Mouse (Mus musculus) left cerebral cortex, postnatal 14 days (tissue): ENCODE results near the gene Serping1. TPM values are rescaled to one million over a fixed set of nuclear protein-coding genes. Genes with fewer than 3 reads are reported as not detected.
"Not testable (repeated sequence)": the region's sequence is repeated elsewhere in the genome, so short reads cannot be mapped to it uniquely, and the experiment has no call there.

Source experiments
- DNase-seq, 2 experiments: peaks; one replicate each; pipeline ENCODE4 v3.0.0; 2021 to 2022; ENCODE audit warnings: low spot score in 2 of 2, mixed read lengths in 1 of 2
- intact Hi-C: fragments of 180-260 bp; cut with DNase I; formaldehyde crosslinking; loops from one replicate; pipeline ENCODE4 v1.15.1; 2025
- total RNA-seq, 2 experiments: library from RNA; stranded (reverse); gene quantifications; 2 replicates each; pipeline ENCODE4 v1.2.3; 2021

Gene Serping1
- total RNA-seq, 2 experiments from 2014 or later = 5.9 to 6.8 TPM

DNA sequence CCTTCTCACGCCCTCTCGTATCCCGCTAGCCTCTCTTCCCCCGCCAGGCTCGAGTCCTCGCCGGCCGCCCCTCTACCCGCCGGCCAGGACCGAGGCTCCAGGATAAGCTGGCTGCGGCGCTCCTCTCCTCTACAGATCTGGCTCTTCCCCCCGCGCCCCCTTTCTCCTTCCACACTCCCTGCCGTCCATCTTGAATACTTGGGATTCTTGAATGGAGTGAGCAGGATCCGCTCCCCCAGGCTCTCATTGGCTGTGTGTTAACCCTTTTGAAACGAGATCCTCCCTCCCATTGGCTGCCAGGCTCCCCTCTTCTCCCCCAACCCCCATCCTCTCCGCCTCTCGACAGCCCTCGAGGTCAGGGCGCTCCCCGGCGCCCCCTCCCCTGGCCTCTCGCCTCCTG, 31.7 kb downstream of the Serping1 start, which contains the start of gene Gm19426:
Gene Gm19426 (minus strand): TSS at position 95 of the 400 bp plus-strand sequence.
- DNase-seq = peak; percentile 80 to 86
- intact Hi-C loops = loop anchor here (2.0 kb wide), 1 partner anchor 55 kb away; the partner anchor contains the start of gene Ube2l6

DNA sequence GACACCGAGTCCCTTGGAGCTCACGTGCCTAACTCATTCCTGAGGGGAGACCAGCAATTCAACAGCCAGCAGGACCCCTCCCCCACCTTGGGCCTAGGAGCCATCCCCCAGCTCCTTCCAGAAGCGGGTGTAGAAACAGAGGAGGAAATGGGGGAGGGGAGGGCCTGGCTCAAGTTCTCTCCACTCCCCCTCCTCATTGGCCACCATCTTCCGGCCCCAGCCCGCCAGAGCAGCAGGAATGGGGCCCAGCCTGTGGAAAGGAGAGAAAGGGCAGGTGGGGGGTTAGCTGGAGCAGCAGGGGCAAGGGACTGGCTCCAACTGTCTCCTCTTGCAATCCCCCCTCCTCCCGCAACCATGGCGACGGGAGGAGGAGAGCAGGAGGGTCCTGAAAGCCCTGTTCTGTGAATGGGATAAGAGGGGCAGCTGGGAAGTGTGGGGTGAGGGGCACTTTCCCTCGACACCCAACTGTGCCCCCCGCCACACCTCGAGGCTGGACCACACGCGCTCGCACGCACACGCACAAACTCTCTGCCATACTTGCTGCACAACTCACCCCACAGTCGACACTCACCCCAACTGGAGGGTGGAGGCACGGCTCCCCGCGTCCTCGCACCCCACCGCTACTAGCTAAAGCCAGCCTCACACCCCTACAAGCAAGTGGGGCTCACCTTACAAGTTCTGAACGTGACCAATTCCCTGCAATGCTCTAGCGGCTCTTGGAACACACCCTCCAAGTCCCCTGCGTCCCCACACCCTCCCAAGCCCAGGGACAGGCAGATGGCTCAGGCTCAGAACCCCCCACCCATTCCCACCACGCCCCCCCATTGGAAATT, 32.6 kb downstream of the Serping1 start:
- intact Hi-C loops = loop anchor here (2.0 kb wide), 1 partner anchor 56 kb away; the partner anchor contains the start of gene Ube2l6
- DNase-seq = no peak

DNA sequence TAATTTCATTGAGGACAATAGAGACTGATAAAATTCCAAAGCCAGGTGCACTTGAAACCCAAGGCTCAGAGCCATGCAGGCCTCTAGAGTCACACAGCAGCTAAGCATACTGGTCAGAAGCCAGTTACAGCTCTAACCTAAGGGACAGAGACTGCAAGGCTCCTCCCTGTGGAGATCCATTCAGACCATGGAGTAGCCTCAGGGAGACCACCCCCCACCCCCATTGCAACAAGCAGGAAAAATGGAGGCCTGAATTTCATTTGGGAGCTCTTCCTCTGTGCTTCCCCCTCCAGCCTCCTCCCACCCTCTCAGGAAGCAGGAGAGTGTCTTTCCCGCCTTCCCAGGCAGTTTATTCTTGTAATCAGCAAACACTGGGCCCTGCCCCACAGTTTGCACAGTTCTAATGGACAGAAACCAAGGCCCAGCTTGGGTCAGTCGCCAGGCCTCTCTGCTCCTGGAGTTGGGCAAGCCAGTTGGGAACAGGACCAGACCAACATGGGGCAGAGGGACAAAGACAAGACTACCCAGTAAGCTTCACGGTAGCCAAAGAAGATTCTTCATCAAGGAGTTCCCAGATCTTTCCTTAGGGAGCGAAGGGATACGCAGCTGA, 33.3 kb downstream of the Serping1 start:
- intact Hi-C loops = loop anchor here (2.0 kb wide), 2 partner anchors 17 to 57 kb away; partner anchors contain the start of gene Ube2l6
- no peak for DNase-seq

DNA sequence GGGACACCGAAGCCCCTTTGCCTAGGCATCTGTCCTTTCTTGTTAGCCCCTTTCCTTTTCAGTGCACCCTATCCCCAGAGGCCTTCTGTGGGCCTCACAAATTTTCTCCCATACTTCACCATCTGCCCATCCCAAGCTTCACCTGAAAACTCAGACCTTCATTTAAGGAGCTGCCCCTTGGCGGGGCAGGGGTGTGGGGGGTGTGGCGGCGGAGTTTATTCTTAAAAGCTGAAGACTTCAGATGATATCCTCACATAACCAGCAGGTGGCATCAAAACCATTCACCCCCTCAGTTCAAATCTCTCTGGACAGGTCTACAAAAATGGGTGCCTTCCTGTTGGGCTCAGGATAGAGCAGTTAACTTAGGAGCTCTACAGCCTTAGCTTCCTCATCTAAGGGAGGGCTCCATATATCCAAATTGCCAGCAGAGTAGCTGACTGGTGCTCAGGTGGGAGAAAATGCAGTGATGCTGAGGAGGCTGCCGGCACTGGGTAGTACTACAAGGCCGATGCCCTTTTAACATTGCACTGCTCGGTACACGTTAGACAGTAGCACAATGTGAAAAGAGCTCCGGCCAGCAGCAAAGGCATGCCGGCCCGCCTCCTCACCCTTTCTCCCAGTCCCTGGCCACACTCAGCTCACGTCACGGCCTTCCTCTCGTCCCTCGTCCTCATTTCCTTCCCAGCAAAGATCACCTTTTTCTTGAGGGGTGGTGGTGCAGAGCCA, 34.5 kb downstream of the Serping1 start:
- intact Hi-C loops = loop anchor here (2.0 kb wide), 1 partner anchor 18 kb away; no protein-coding TSS in a partner anchor
- peak in 1 of 2 experiments; percentile 9 for DNase-seq

DNA sequence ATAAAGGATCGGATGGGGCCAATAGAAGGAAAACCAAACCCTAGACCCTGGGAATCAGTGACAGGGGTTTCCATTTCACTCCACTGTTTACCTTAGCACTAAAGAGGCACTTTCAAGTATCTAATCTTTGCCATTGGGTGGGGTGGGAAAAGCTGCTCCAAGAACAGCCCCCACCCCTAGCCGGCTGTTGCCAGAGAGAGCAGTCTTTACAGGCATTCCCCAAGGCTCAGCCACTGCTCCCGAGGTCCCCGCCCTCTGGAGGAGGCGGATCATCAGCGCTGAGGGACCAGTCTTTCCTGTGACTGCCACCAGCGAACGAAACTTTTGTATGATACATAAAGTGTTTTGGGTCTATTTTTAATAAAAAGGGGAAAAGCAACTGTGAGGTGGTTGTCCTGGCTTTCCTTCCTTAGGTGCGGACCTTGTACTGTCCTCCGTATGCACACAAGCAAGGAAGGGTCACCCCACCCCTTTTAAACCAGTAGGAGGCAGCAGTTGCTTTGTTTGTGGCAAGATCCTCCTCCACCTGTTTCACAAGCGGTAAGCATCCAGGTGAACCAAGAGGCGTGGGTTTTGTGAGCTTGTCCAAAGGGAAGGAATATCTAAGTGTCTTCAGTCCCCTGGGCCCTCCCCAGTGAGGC, 36.9 kb downstream of the Serping1 start:
- DNase-seq = no peak
- intact Hi-C loops = no loop called here

DNA sequence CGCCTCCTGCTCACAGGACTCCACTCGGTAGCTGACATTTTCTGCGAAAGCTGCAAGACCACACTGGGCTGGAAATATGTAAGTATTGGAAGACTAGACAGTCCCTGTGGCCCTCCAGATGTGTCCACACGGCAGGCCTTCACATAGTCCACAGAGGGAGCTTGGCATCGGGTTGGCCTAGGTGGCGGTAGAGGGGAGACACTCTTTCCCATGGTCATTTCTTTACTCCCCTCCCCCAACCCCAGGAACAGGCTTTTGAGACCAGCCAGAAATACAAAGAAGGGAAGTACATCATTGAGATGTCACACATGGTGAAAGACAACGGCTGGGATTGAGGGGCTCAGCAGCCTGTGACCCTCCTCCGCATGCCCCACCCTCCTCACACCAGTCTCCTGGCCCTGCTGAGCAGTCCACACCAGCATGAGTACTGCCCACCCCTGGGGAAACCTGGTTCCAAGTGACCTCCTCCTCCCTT, 37.8 kb downstream of the Serping1 start:
- DNase-seq = no peak
- intact Hi-C loops = no loop called here

DNA sequence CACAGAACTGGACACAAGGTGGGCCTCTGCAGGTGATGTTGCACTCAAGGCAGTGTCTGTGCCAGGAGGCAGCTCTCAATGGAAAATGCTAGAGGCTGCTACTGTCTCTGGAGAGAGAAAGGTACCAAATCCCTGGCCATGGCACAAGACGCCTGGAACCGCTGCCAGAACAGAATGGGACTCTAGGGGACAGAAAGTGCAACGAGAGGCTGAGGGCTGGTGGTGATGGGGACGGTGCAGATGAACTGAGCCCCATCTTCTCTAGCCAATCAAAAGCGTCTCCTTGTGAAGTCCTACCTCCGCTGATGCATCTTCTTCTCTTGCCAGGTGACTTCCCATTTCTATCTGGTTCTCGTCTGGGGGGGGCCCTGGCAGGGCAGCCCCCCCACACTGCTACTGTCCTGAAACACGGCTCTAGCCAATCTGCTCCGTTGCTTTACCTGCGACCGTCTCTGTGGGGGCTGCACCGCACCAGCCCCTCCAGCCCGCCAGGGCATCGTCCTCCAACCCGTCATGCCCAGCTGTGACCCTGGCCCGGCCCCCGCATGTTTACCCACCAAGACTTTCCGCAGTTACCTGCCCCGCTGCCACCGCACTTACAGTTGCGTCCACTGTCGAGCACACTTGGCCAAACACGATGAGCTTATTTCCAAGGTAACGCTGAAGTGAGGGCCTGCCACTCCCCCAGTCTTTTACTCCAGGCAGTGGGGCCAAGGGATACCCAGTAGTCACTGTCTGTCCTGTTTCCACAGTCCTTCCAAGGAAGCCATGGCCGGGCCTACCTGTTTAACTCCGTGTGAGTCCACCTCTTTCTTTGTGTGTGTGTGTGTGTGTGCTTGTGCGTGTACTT, 38.7 kb downstream of the Serping1 start:
- DNase-seq = no peak
- intact Hi-C loops = no loop called here

DNA sequence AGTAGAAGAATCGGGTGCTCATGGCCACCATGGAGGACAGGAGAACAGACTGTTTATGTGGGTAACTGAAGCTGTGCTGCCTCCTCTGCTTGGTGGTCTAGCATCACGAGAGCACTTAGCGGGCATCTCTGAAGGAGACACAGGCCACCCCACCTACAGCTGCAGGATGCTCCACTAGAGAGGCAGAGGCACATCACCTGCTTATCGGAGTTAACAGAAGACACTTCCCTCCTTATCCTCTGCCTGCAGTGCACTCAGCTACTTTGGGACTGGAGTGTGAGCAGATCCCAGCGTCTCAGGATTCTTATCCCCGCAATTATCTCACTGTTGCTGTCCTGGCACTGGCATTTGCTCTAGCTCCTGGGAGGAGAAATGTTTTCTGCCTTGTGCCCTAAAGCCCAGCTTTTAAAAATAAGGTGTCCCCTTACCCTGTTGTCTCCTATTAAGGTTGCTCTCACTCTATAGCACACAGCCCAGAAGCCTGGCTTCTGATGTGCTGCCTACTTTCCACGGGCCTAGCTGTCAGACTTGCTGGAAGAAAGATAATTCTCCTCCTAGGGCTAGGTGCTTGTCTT, 39.8 kb downstream of the Serping1 start:
- no peak for DNase-seq
- intact Hi-C loops = no loop called here

DNA sequence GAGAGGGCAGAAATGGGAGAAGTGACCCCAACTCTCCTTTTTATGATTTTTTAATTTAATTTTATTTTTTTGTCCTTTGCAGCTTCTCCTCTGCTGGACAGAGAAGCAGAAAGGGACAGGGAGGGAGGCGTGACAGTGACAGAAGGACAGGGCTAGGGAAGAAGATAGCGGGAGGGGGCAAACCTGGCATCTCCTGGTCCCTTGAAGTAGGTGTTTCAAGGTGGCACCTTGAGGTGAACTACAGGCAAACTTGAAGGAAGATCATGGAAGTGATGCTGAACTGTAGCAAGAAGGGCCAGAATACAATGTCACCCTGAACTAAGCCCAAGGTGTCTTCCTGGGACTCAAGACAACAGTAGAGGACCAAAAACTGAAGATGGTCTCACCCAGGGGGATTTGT, 40.3 kb downstream of the Serping1 start:
- intact Hi-C loops = no loop called here
- DNase-seq = no peak

DNA sequence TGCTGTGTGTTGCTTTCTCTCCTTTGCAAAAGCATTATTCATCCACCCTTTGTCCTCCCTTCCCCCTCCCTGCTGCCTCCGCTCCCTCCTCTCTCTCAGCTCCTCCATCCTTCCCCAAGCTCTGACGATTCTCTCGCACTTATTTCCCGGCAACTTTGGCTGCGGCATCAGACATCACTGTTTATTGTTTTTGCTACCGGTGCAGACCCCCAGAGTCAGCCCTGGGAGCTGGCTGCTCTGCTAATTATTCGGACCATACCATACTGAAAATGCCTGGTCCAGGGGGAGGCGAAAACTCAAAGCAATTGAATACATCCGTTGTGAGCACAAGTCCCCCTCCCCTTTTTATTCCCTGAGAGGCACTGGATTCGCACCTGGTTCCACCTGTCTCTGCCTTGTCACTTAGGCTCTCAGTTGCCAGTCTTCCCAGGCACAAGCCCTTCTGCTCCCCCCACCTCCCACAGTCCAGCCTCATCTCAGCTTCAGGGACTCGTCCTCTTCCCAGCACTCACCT, 40.8 kb downstream of the Serping1 start:
- intact Hi-C loops = no loop called here

DNA sequence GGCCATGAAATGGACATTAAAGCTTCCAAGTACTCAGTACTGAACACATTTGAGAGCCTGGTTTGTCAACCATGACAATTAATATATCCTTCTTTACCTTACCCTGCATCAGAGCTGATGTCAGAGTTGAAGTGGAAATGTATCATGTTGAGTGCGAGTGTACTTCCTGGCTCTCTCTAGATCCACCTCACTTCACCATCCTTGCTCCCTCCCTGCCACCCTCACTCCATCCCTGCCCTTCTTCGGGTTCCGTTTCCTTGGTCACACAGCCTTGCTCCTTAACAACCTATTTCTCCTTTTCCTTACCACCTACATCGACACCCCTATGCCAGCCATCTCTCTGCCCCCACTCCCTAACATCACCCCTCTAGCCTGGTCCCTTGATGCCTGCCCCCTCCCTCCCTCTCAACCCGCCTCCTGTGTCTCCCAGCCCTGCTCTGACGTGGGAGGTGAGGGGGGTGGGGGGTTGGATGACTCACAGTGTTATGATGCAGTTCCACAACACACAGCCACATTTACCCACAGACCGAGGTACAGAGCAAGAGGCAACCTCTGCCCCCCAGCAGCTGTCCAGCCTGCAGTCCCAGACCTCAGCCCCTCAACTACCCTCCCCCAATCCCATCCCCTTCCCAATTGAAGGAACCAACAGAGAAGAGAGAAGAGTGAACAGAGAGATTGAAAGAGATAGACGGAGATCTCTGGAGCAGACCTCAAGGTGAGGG, 41.5 kb downstream of the Serping1 start, which contains the start of gene Ypel4:
Gene Ypel4 (plus strand): TSS at position 480 of the 722 bp plus-strand sequence.
- peak; percentile 59 to 74 for DNase-seq

More for the DNA sequence above, 40.8 kb downstream of the Serping1 start:
- peak in 1 of 2 experiments; percentile 38 for DNase-seq

DNA sequence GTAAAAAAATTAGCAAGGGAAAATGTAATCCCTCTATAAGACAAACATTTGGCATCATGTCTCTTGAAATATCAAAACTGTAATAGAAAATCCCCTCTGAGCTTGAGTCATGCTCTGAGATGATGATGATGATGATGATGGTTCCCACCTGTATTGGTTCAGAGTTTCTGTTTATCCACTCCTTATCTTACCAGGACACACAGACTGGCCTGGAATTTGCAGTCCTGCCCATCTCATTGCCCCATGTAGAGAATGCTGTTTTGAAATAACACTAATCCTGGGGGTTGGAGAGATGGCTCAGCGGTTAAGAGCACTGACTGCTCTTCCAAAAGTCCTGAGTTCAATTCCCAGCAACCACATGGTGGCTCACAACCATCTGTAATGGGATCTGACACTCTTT, 42.9 kb downstream of the Serping1 start:
- DNase-seq = no peak
- intact Hi-C loops = no loop called here

More for the DNA sequence above, 41.5 kb downstream of the Serping1 start, which contains the start of gene Ypel4:
- intact Hi-C loops = no loop called here

DNA sequence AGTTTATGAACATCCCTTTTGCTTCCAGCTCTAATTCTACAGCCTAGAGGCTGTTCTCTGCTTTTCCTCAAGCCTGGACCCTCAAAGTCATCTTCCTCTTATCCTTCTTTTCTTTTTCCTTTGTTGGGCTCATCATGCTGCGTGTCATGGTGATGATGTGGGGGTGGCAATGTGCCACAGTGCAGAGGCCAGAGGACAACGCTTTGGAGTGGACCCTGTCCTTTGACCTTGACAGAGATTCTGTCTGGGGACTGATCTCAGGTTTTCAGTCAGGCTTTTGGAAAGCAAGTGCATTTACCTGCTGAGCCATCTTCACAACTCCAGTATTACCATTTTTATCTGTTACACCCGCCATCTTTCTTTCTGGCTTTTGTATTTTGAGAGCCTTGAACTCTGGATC, 44.0 kb downstream of the Serping1 start:
- intact Hi-C loops = no loop called here
- DNase-seq = no peak

DNA sequence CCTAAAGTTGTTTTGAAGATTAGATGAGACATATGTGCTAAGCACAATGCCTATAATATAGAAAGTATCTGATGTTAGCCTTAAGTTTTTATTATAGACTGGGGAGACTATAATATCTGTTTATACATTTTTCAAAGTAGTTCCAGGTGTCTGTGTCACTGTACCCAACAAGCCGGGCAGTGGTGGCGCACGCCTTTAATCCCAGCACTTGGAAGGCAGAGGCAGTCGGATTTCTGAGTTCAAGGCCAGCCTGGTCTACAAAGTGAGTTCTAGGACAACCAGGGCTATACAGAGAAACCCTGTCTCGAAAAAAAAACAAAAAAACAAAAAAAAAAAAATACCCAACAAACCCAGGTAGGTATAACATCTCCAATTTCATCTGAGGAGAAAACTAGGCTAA, 47.1 kb downstream of the Serping1 start:
- intact Hi-C loops, DNase-seq: not testable (repeated sequence)

DNA sequence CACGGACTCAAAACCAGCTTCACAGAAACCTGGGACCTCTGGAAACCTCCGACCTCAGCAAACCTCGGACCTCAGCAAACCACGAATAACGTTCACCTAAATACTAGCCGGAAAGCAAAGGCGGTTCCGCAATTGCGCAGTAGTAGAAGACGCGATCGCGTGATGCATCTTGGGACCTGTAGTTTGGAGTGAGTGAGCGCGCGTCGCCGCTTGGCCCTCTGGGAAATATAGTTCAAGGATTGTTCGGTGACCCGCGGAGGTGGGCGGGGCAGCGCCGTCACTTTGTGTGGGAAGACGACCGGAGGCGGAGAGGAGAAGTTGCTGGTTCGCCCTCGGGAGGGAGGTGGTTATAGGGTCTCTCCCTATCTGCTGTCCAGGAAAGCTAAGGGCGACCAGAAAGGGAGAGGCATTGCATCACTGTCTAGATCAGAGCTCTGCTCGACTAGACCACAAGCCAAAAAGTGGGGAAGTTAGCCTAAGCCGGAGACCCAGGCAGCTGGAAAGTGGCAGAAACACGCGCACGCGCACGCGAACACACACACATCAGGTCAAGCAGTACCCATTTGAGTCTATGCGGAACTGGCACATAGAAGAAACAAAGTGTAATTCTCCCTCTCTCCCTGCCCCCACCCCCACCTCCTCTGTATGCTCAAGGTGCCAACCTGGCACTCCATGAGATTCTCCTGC, 47.9 kb downstream of the Serping1 start, which contains the start of gene Clp1:
Gene Clp1 (minus strand): TSS at position 179 of the 687 bp plus-strand sequence.
- DNase-seq = peak; percentile 97
- intact Hi-C loops = no loop called here

DNA sequence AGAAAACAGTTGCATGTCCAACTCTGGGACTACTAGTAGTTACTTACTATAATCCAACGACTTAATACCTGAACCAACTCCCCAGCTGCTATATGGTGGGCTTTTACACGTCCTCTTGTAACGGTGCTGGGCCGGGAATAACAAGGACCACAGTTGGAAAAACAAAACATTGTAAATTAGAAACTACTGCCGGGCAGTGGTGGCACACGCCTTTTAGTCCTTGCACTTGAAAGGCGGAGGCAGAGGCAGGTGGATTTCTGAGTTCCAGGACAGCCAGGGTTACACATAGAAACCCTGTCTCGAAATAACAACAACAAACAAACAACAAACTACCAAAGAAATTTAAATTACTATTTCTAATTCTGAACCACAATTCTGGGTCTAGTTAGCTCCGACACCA, 48.5 kb downstream of the Serping1 start:
- DNase-seq = no peak
- intact Hi-C loops = no loop called here
